Mouse (Mus musculus) kidney, adult 10 weeks (tissue): ENCODE measurements around the gene Fam204a. TPM values are rescaled to one million over a fixed set of nuclear protein-coding genes. Genes with fewer than 3 reads are reported as not detected.

ENCODE experiments used
- polyA plus RNA-seq: library from polyadenylated mRNA; stranded (reverse); fragments of 350-450 nt; fragmentation: Illumina TruSeq; extraction: RNeasy Lipid Tissue Mini Kit (QIAGEN cat#74804); gene quantifications from one replicate; pipeline ENCODE4 v1.2.3, GENCODE M21; 2014; ENCODE audit warnings: low read depth, low replicate concordance

Gene Fam204a
- 42.1 TPM for polyA plus RNA-seq

GRCm38 (mm10) chr19:60225899-60226844 lies at the start of gene Fam204a:
Gene Fam204a, minus strand, starts transcription at chr19:60226701.

Other genes with a start within 250 kb of the Fam204a start
- gene Prlhr, start 241.6 kb upstream of the Fam204a start, polyA plus RNA-seq, result not detected